Mouse (Mus musculus) cortical plate, adult 2 months (tissue): ENCODE measurements around the gene Ephb2.

Experiments used
- CTCF ChIP-seq: fragments of 200-500 bp; IDR thresholded peaks from 2 replicates; pipeline ENCODE4 v1.5.1; 2011; ENCODE audit warnings: mild to moderate bottlenecking, control low read depth, low read length; ENCODE audit not compliant: insufficient read depth; ENCODE audit errors: extremely low read depth
- POLR2A ChIP-seq: fragments of 200-500 bp; IDR thresholded peaks from 2 replicates; pipeline ENCODE4 v1.6.1; 2011; ENCODE audit warnings: mild to moderate bottlenecking, low read length, control low read depth; ENCODE audit not compliant: insufficient read depth; ENCODE audit errors: extremely low read depth

- no peak for TF ChIP-seq POLR2A
- no peak for TF ChIP-seq CTCF
Observed at GRCm38 (mm10) chr4:136685431-136685869, 150.3 kb downstream of the Ephb2 start.
